Mouse (Mus musculus): ENCODE measurements around the gene Gstp3.

Gstp3 gene

DNA sequence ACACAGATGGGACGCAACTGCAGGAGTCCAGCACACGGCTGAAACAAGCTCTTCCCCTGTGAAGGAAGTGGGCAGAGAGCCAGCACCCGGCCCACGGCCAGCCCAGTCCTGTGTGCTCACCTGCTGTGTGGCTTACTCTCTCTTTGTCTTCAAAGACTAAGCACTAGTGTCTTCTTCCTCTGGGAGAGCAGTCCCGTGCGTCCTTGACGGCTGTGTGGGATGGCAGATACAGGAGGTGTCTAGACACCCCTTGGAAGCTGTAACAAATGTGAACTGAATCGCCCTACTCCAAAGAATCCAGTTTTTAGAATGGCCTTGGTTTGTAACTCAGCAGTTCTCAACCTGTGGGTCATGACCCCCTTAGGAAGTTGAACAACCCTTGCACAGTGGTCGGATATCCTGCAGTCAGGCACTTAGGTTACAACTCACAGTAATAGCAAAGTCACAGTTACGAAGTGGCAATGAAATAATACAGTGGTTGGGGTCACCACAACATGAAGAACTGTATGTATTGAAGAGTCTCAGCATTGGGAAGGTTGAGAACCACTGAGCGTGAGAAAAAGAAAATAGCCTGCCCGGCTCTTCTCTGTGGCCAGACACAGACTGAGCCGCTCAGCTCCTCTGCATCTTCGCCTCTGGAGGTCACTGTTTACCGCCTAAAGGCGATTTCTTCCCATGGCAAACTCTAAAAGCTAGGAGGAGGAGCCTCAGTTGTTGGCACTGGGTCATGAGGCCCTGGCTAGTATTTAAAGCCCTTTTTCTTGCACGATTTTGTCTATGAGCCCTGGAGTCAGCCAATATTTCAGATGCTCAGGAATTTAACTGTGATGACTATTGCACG lies 40.4 kb downstream of the Gstp3 start:
- Histone ChIP-seq H3K27me3 (ENCODE audit: control insufficient read depth, insufficient read depth, low read length, poor library complexity, severe bottlenecking) (no peaks in the 10 kb centered on the region), H3K36me3 (ENCODE audit: control insufficient read depth, insufficient read depth, low read length, poor library complexity, severe bottlenecking) (no peaks in the 10 kb centered on the region)
- DNase-seq (ENCODE audit: low read depth, low spot score) = peak; percentile 85

DNA sequence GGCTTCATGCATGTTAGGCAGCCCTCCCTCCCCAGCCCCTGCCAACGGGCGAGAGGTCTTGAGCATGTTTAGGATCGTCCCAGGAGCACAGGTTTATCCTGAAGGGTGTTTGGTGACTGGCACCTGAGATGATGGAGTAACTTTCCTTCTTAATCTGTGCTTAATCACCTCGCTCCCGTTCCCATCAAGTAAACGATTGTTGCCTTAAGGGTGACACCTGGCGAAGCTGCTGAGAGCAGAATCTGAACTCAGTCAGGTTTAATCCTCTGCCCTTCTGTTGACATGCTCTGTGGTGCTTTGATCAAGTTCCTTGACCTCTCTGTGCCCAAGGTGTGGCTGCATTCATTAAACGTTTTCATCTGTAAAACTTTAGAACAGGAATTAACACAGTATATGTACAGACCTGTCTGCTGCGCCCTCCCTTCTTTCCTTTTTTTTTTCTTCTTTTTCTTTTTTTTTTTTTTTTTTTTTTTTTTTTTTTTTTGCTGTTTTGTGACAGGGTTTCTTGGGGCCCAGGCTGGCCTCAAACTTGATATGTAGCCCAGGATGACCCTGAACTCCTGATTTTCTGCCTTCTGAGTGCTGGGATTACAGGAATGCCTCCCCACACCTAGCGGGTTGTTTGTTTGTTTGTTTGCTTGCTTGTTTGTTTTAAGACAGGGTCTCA lies 41.3 kb downstream of the Gstp3 start:
- no peak for DNase-seq (ENCODE audit: low read depth, low spot score)
- no peaks in the 10 kb centered on the region for H3K27me3 ChIP-seq (ENCODE audit: control insufficient read depth, insufficient read depth, low read length, poor library complexity, severe bottlenecking)
- no peaks in the 10 kb centered on the region for H3K36me3 ChIP-seq (ENCODE audit: control insufficient read depth, insufficient read depth, low read length, poor library complexity, severe bottlenecking)

GRCm38 (mm10) chr19:4015635-4016034 lies 43.7 kb downstream of the Gstp3 start:
- no peak for DNase-seq (ENCODE audit: low read depth, low spot score)
- H3K36me3 ChIP-seq (ENCODE audit: control insufficient read depth, insufficient read depth, low read length, poor library complexity, severe bottlenecking) = no peaks in the 10 kb centered on the region
- no peaks in the 10 kb centered on the region for H3K27me3 ChIP-seq (ENCODE audit: control insufficient read depth, insufficient read depth, low read length, poor library complexity, severe bottlenecking)

GRCm38 (mm10) chr19:4014802-4015201 lies 44.6 kb downstream of the Gstp3 start:
- H3K36me3 ChIP-seq (ENCODE audit: control insufficient read depth, insufficient read depth, low read length, poor library complexity, severe bottlenecking) = no peaks in the 10 kb centered on the region
- H3K27me3 ChIP-seq (ENCODE audit: control insufficient read depth, insufficient read depth, low read length, poor library complexity, severe bottlenecking) = no peaks in the 10 kb centered on the region
- DNase-seq (ENCODE audit: low read depth, low spot score) = no peak

GRCm38 (mm10) chr19:4013066-4013465 lies 46.3 kb downstream of the Gstp3 start:
- no peaks in the 10 kb centered on the region for H3K36me3 ChIP-seq (ENCODE audit: control insufficient read depth, insufficient read depth, low read length, poor library complexity, severe bottlenecking)
- no peak for DNase-seq (ENCODE audit: low read depth, low spot score)
- H3K27me3 ChIP-seq (ENCODE audit: control insufficient read depth, insufficient read depth, low read length, poor library complexity, severe bottlenecking) = no peaks in the 10 kb centered on the region

- Histone ChIP-seq H3K27me3 (ENCODE audit: control insufficient read depth, insufficient read depth, low read length, poor library complexity, severe bottlenecking) (no peaks in the 10 kb centered on the region), H3K36me3 (ENCODE audit: control insufficient read depth, insufficient read depth, low read length, poor library complexity, severe bottlenecking) (peaks cover 2% of the 10 kb centered on the region; the same call in 1 of the 2 replicates)
- DNase-seq (ENCODE audit: low read depth, low spot score) = peak; percentile 96
Measured at GRCm38 (mm10) chr19:4012432-4013022, 46.8 kb downstream of the Gstp3 start, which contains the start of gene Ndufv1. Ndufv1 (minus strand) TSS chr19:4012806.

- Histone ChIP-seq H3K36me3 (ENCODE audit: control insufficient read depth, insufficient read depth, low read length, poor library complexity, severe bottlenecking) (peaks cover 6% of the 10 kb centered on the region), H3K27me3 (ENCODE audit: control insufficient read depth, insufficient read depth, low read length, poor library complexity, severe bottlenecking) (no peaks in the 10 kb centered on the region)
Measured at GRCm38 (mm10) chr19:4011086-4011485, 48.3 kb downstream of the Gstp3 start.

More at GRCm38 (mm10) chr19:4011086-4011485, 48.3 kb downstream of the Gstp3 start:
- no peak for DNase-seq (ENCODE audit: low read depth, low spot score)

Measured in splenic B cell, adult 2 months (primary cell).